Mouse (Mus musculus) G1E (cell line): ENCODE data around the gene Klf16.

Experiments
- CTCF ChIP-seq: IDR thresholded peaks from 2 replicates; pipeline ENCODE4 v1.5.1; 2012; ENCODE audit warnings: low read depth, low read length, inconsistent platforms, mixed read lengths
- GATA2 ChIP-seq: IDR thresholded peaks from 2 replicates; pipeline ENCODE4 v1.6.1; 2012; ENCODE audit warnings: low read depth, low read length, inconsistent platforms, borderline replicate concordance
- TAL1 ChIP-seq: conservative IDR thresholded peaks from 2 replicates; pipeline ENCODE4 v1.6.1; 2012; ENCODE audit warnings: low read depth, low read length, inconsistent platforms, mixed read lengths

DNA sequence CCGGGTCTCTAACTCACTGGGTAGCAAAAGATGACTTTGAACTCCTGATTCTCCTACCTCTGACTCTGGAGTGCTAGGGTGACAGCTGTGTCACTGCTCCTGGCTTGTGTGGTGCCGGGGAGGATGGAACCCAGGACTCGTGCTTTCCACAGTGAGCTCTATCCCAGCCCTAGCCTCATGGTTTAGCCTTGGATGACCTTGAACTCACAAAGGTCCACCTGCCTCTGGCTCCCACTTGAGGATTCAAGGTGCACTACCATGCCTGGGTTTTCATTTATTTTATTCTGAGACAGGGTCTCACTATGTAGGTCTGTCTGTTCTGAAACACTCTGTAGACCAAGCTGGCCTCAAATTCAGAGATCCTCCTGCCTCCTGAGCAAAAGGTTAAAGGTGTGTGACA lies 36.7 kb upstream of the Klf16 start:
- TF ChIP-seq TAL1 (no peak), CTCF (no peak), GATA2 (no peak)
